Mouse (Mus musculus): ENCODE measurements around the gene Olfr1449.
"Not testable (repeated sequence)": the region's sequence is repeated elsewhere in the genome, so short reads cannot be mapped to it uniquely, and the experiment has no call there.

Olfr1449 gene

DNA sequence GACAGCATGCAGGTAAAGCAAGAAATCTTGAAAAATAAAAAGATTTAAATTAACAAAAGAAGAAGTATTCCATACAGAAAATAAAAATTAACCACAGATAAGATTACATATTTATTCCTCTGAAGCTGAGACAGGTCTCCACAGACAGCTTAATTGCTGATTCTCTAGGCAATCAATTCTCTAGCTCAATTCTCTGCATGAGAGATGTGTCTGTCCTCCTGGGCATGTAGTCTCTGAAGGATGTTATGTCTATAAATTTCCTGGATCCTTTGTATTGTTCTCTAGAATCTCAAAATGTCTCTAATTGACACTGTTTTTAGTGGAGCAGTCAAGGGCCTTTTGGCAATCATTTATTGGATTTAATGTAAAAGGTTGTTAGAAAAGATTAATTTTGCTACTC is at the start of gene Olfr1449:
Gene Olfr1449 (plus strand): TSS at position 301 of the 400 bp plus-strand sequence.
- DNase-seq (ENCODE audit: low spot score in 2 of 2): no peak

DNA sequence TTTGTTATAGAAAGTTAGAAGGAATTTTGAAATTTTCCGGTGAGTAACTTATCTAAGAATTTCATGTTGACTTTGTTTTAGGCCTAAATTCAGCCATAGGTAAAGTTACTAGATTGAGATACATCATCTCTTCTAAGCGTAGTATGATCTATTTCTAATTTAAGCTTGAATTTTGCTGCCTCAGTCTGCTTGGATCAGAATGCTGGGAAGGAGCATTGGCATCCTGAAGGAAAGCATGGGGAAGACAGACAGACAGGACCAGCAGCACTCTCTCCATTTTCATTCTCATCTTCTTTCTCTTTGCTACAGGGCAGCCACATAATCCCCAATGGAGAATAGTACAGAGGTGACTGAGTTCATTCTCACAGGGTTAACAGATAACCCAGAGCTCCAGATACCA is 47.1 kb upstream of the Olfr1449 start, which contains the start of gene Olfr1445:
Gene Olfr1445 (plus strand): TSS at position 301 of the 400 bp plus-strand sequence.
- DNase-seq (ENCODE audit: low spot score in 2 of 2): no peak

DNA sequence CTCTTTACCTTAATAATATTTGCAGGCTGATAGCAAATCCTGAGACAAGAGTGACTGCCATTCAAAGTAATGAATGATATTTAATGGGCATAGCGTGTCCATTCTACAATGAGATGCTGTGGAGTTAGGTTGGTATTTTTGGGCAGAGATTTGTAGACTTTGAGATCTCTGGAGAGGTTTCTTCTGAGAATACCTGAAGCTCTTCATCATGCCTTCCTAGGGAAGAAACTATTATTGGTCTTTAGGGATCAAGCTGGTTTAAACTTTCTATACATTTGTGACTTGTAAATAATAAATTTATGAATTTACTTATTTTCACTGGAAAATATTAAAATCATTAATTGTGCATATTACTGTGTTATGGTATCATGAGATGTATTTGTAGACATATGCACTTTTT is 37.2 kb upstream of the Olfr1449 start, which contains the start of gene Olfr1446:
Gene Olfr1446 (minus strand): TSS at position 101 of the 400 bp plus-strand sequence.
- DNase-seq (ENCODE audit: low spot score in 2 of 2): no peak

DNA sequence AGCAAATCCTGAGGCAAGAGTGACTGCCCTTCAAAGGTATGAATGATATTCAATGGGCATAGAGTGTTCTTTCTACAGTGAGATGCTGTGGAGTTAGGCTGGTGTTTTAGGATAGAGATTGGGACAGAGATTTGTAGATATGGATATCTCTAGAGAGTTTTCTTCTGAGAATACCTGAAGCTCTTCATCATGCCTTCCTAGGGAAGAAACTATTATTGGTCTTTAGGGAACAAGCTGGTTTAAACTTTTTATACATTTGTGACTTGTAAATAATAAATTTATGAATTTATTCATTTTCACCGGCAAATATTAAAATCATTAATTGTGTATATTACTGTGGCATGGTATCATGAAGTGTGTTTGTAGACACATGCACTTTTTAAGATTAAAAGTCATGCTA is 27.0 kb upstream of the Olfr1449 start, which contains the start of gene Olfr1447:
Gene Olfr1447 (minus strand): TSS at position 101 of the 400 bp plus-strand sequence.
- no peak for DNase-seq (ENCODE audit: low spot score in 2 of 2)

DNA sequence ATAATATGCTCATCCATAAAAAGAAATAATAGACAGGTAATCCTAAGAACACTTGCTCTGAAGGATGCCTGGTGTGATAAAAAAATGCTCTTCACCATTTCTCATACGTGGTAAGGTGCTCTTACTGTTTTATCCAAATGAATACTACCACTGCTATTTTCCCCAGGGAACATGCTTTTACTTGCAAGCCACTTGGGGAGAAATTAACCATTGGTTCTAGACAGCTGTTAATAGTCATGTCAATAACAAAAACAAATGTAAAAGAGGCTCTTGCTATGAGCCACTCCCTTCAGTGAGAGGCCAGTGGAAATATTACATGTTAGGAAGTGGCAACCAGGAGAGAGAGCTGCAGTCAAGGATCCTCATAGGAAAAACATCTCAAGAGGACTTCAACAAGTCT is 6.3 kb upstream of the Olfr1449 start, which contains the start of gene Olfr1448:
Gene Olfr1448 (minus strand): TSS at position 101 of the 400 bp plus-strand sequence.
- DNase-seq (ENCODE audit: low spot score in 2 of 2): no peak

DNA sequence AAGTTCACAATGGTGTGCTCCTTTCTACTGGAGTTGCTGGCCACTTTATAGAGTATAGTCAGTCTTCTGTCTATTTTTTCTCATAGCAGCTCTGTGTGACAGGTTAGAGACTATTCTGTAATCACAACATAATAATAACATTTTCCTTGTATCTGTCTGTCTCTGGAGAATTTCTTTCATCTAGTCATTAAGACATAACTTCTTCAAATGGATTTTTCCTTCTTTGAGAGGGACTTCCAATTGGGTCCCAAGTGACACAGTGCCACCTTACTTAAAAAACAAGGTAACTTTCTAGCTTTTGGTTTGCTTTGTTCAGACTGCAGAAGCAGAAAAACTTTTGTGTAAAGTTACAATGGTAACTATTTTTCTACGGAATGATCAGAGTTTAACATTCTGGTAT is 19.3 kb downstream of the Olfr1449 start, which contains the start of gene Olfr1450:
Gene Olfr1450 (plus strand): TSS at position 301 of the 400 bp plus-strand sequence.
- no peak for DNase-seq (ENCODE audit: low spot score in 2 of 2)

DNA sequence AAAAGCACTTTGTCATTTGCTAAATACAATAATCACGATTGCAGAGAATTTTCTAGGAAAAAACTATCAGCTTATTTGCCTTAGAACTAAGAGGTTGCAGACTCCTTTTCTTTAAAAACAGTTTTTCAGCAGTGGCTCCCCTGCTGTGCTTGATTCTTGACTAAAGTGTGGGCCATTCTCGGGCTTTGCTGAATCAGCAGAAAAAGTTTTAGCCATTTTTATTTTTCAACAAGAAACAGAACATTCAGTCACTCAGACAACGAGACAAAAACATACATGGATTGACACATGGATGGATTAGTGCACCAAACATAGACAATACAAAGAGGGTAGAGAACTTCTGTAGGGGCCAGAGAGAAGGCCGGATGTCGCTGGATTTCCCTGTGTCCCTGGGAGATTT is 39.4 kb downstream of the Olfr1449 start:
- DNase-seq (ENCODE audit: low spot score in 2 of 2): not testable (repeated sequence)

Data from urinary bladder, postnatal 4 days (tissue).